Mouse (Mus musculus) myocyte (in vitro differentiated cells): ENCODE measurements around the gene Tbl1x.

ENCODE experiments used
- E2F4 ChIP-seq: IDR thresholded peaks from one replicate; pipeline ENCODE4 v1.6.1; 2011; ENCODE audit warnings: mild to moderate bottlenecking, control low read depth, moderate library complexity; ENCODE audit not compliant: insufficient read depth
- MYOG ChIP-seq, 3 experiments: IDR thresholded peaks; one replicate each; pipeline ENCODE4 v1.6.1; 2011; ENCODE audit warnings: control low read depth in 2 of 3, low read depth in 2 of 3, mild to moderate bottlenecking in 2 of 3; ENCODE audit not compliant: insufficient read length in 2 of 3, control insufficient read depth in 1 of 3, insufficient read depth in 1 of 3
- POLR2A ChIP-seq: IDR thresholded peaks from one replicate; pipeline ENCODE4 v1.6.1; 2011; ENCODE audit warnings: low read depth, mild to moderate bottlenecking, control low read depth, moderate library complexity; ENCODE audit not compliant: insufficient read length
- TCF12 ChIP-seq: IDR thresholded peaks from one replicate; pipeline ENCODE4 v1.6.1; 2011; ENCODE audit warnings: mild to moderate bottlenecking, control low read depth; ENCODE audit not compliant: poor library complexity, insufficient read depth, severe bottlenecking

DNA sequence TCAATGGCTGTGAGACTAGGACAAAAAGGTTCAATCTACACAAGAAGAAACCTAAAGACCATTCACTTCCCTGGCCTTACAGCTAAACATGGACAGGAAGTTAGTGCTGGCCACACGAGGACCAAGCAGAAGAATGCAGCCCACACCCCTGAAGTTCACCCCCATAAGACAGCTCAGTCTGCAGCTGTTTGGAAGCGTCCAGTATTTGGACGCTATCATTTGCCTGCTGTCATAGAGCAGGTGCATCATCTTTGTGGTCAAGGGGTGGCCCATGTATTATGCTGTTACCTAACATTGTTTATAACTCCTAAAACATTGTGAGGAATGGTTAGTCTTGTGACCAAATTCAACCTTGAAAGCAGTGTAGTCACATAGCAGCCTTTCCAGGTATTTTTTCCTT is 151.2 kb downstream of the Tbl1x start:
- TF ChIP-seq POLR2A (no peak), E2F4 (no peak), TCF12 (peak; percentile 23), MYOG (IDR thresholded peaks at IDR 0.05; ENCODE audit: control insufficient read depth in 1 of 3, insufficient read depth in 1 of 3, insufficient read length in 2 of 3, low read depth in 2 of 3) (peak in 2 of 3 experiments; percentile 21 to 71)
